Mouse (Mus musculus): ENCODE measurements at regions not wholly inside any gene's neighbourhood (a gene's known extent, or its start where the extent isn't known, plus 50 kb on each side); places are given as distances from the start of the nearest gene placed in this dataset.

DNA sequence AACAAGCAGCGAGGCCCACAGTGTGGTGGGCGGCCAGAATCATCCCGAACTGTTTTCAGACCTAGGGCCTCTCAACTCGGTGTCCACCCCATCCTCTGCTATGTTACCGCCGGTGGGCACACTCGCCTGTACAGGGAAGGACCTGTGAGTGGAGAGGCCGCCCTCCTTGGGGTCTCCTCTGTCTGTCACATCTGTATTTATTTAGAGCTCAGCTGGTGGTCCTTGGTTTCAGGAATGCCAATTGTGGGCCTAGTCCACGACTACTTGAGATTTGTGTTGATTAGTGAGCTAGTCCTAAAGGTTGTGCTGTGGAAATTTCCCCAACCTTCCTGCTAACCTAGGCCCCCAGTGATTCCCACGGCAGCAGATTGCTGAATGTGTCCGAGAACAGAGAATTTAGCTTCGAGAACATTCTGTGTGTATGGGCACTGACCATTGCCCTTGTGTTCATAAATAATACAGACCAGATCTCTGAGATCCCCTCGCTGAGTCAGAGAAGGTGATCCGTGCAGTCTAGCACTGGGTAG lies 113.1 kb upstream of the Six2 start:
- Histone ChIP-seq H3K36me3 (ENCODE audit: control insufficient read depth, insufficient read depth, low read length) (no peaks in the 10 kb centered on the region), H3K27me3 (ENCODE audit: control insufficient read depth, insufficient read depth, low read length) (peaks cover 42% of the 10 kb centered on the region), H3K4me3 (ENCODE audit: low read length) (peak overlapping the region; percentile 41; the same call in 1 of the 2 replicates), H3K4me2 (replicated peaks; ENCODE audit: low read depth, low read length) (peak overlapping the region; percentile 72), H3K4me1 (ENCODE audit: control insufficient read depth, insufficient read depth, low read length) (peaks cover 4% of the 10 kb centered on the region; the same call in 1 of the 2 replicates), H3K9me3 (ENCODE audit: control insufficient read depth, low read length) (no peaks in the 10 kb centered on the region), H3K9ac (ENCODE audit: low read depth, low read length) (peak overlapping the region; percentile 62; the same call in 1 of the 2 replicates), H3K27ac (ENCODE audit: low read depth, low read length) (peak overlapping the region; percentile 73)
- ATAC-seq (ENCODE audit: low FRiP score, low TSS enrichment): peak; percentile 21; the same call in 1 of the 2 replicates
- WGBS: 30% methylated on average over 14 of the region's 14 CpGs

DNA sequence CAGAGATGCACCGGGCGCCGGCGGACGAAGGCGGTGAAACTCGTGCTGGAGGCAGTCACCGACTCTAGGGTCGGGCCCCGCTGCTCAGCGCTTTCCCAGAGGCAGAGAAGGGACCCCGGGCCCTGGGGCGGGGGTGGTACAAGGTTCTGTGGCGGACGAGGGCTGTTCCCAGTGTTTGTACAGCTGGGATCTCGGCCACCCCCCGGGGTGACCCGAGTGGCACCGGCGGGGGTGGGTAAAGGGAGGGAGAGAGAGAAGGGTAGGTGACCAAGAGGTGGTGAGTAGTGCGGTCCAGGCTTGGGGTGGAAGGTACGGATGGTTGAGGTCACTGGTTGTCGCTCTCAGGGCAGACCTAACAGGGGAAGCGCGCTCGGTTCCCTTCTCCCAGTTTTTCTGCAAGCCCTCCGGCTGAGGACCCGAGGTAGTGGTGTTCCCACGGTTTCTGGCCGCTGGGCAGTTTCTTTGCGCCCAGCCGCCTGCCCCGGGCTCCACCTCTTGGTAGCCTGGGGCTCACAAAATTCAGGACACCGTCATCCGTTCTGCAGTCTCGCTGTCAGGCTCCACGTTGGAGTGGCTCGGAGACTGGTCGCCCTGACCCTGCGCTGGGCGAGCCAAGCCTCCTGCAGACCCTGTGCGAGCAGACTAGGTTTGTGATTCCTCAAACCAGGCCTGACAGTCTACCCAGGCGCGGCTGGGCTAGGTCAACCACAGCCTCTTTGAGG lies 112.4 kb upstream of the Six2 start:
- peaks cover 4% of the 10 kb centered on the region; the same call in 1 of the 2 replicates for H3K4me1 ChIP-seq (ENCODE audit: control insufficient read depth, insufficient read depth, low read length)
- H3K4me3 ChIP-seq (ENCODE audit: low read length): peak overlapping the region; percentile 41
- ATAC-seq (ENCODE audit: low FRiP score, low TSS enrichment): peak; percentile 87
- H3K4me2 ChIP-seq (replicated peaks; ENCODE audit: low read depth, low read length): peak overlapping the region; percentile 72
- H3K36me3 ChIP-seq (ENCODE audit: control insufficient read depth, insufficient read depth, low read length): no peaks in the 10 kb centered on the region
- WGBS: under 1% methylated on average over 44 of the region's 44 CpGs
- H3K9ac ChIP-seq (ENCODE audit: low read depth, low read length): peak overlapping the region; percentile 62
- no peaks in the 10 kb centered on the region for H3K9me3 ChIP-seq (ENCODE audit: control insufficient read depth, low read length)
- H3K27me3 ChIP-seq (ENCODE audit: control insufficient read depth, insufficient read depth, low read length): peaks cover 43% of the 10 kb centered on the region
- H3K27ac ChIP-seq (ENCODE audit: low read depth, low read length): peak overlapping the region; percentile 73

DNA sequence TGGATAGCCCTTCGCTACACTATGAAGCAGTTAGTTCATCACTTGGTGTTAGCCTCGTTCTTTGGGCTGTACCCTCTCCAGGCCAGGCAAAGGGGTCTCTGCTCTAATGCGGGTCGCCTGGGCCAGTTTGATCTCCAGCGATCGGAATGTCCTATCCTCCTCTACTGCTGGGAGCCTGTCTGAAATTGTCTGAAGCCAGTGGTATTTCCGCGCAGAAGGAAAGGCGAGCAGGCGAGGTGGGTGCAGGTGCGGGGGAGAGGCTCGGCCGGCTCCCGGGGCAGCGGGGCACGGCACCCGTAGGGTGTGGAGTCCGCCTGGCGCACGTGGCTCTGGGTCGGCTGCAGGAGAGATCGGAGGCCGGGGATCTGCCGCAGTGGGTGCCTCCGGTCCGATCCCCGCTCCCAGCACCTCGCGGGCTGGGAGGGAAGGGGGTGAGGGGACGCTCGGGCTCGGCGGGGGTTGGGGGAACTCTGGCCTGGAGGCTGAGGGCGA lies 111.8 kb upstream of the Six2 start:
- no peaks in the 10 kb centered on the region for H3K9me3 ChIP-seq (ENCODE audit: control insufficient read depth, low read length)
- H3K27ac ChIP-seq (ENCODE audit: low read depth, low read length): peak overlapping the region; percentile 73
- peak; percentile 49 for ATAC-seq (ENCODE audit: low FRiP score, low TSS enrichment)
- peak overlapping the region; percentile 72 for H3K4me2 ChIP-seq (replicated peaks; ENCODE audit: low read depth, low read length)
- H3K4me1 ChIP-seq (ENCODE audit: control insufficient read depth, insufficient read depth, low read length): peaks cover 4% of the 10 kb centered on the region; the same call in 1 of the 2 replicates
- under 1% methylated on average over 24 of the region's 34 CpGs for WGBS
- peak overlapping the region; percentile 41 for H3K4me3 ChIP-seq (ENCODE audit: low read length)
- no peaks in the 10 kb centered on the region for H3K36me3 ChIP-seq (ENCODE audit: control insufficient read depth, insufficient read depth, low read length)
- H3K27me3 ChIP-seq (ENCODE audit: control insufficient read depth, insufficient read depth, low read length): peaks cover 41% of the 10 kb centered on the region
- H3K9ac ChIP-seq (ENCODE audit: low read depth, low read length): peak overlapping the region; percentile 62

DNA sequence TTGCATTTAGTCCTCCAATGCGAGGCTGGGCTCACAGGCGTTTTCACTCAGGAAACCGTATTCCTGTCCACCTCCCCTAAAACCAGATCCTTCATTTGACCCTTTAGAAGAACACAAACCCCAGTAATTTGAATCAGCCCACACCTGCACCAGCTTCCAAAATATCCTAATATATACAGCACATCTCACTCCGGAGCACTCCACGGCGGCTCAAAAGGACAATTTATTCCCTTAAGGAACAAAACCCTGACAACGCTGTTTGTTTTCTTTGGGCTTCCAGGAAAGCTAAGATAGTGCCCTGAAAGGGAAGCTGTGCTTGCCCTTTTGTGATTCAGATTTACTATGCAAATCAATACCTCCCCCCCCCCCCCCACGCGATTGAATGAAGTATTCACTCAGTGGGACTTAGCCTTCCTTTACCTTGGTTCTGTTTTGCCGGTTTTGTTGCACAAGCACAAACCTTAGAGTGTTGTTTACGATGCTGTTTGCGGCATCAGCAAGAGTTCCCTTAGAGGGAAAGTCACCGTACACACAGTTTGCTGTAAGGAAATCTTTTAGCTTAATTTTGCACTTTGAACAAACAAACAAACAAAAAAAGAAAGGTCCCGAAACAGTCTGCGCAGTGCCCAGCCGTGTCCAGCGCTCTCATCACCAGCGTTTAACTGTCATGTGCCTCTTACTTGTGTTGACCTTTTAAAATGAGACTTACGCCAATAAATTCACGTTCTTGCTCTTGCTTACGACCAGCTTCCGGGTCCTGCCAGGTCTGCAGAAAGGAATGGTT lies 111.2 kb upstream of the Six2 start:
- H3K4me3 ChIP-seq (ENCODE audit: low read length): peak overlapping the region; percentile 41
- peak overlapping the region; percentile 72 for H3K4me2 ChIP-seq (replicated peaks; ENCODE audit: low read depth, low read length)
- peaks cover 41% of the 10 kb centered on the region for H3K27me3 ChIP-seq (ENCODE audit: control insufficient read depth, insufficient read depth, low read length)
- peak; percentile 63 for ATAC-seq (ENCODE audit: low FRiP score, low TSS enrichment)
- 2% methylated on average over 22 of the region's 22 CpGs for WGBS
- no peaks in the 10 kb centered on the region for H3K36me3 ChIP-seq (ENCODE audit: control insufficient read depth, insufficient read depth, low read length)
- no peaks in the 10 kb centered on the region for H3K9me3 ChIP-seq (ENCODE audit: control insufficient read depth, low read length)
- H3K27ac ChIP-seq (ENCODE audit: low read depth, low read length): peak overlapping the region; percentile 73
- H3K9ac ChIP-seq (ENCODE audit: low read depth, low read length): peak overlapping the region; percentile 62
- H3K4me1 ChIP-seq (ENCODE audit: control insufficient read depth, insufficient read depth, low read length): peaks cover 4% of the 10 kb centered on the region; the same call in 1 of the 2 replicates

DNA sequence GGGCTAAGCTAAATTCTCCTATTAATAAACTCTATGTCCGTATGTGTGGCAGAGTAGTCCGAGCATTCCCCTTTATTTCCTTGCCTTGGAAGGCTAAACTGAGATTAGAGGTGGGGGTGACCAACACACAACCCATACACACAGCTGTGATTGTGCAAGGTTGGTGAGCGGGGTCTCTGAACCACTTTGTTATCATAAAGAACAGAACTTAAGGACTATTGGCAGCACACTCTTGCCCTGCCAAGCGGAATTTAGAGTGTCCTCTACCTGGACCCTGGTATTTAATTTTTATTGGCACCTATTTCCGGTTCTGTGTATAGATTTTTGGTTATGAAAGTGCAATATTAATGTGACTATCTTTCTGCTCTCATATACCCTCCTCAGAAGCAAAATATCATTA lies 109.7 kb upstream of the Six2 start:
- Histone ChIP-seq H3K4me1 (ENCODE audit: control insufficient read depth, insufficient read depth, low read length) (peaks cover 4% of the 10 kb centered on the region; the same call in 1 of the 2 replicates), H3K36me3 (ENCODE audit: control insufficient read depth, insufficient read depth, low read length) (no peaks in the 10 kb centered on the region), H3K27ac (ENCODE audit: low read depth, low read length) (no peak overlapping the region), H3K9ac (ENCODE audit: low read depth, low read length) (no peak overlapping the region), H3K4me3 (ENCODE audit: low read length) (0 out of 2 replicates have a peak overlapping the region, but pooled peaks have one; percentile 3), H3K9me3 (ENCODE audit: control insufficient read depth, low read length) (no peaks in the 10 kb centered on the region), H3K27me3 (ENCODE audit: control insufficient read depth, insufficient read depth, low read length) (peaks cover 41% of the 10 kb centered on the region), H3K4me2 (replicated peaks; ENCODE audit: low read depth, low read length) (peak overlapping the region; percentile 6; the same call in 1 of the 2 replicates)
- no peak for ATAC-seq (ENCODE audit: low FRiP score, low TSS enrichment)
- 52% methylated on average over 5 of the region's 5 CpGs for whole genome bisulfite sequencing

- Histone ChIP-seq H3K9me3 (ENCODE audit: control insufficient read depth, low read length) (no peaks in the 10 kb centered on the region), H3K36me3 (ENCODE audit: control insufficient read depth, insufficient read depth, low read length) (no peaks in the 10 kb centered on the region), H3K27me3 (ENCODE audit: control insufficient read depth, insufficient read depth, low read length) (peaks cover 33% of the 10 kb centered on the region), H3K4me2 (replicated peaks; ENCODE audit: low read depth, low read length) (no peak overlapping the region), H3K4me3 (ENCODE audit: low read length) (no peak overlapping the region), H3K4me1 (ENCODE audit: control insufficient read depth, insufficient read depth, low read length) (peaks cover 2% of the 10 kb centered on the region; the same call in 1 of the 2 replicates), H3K27ac (ENCODE audit: low read depth, low read length) (no peak overlapping the region), H3K9ac (ENCODE audit: low read depth, low read length) (no peak overlapping the region)
- WGBS: 50% methylated on average over 5 of the region's 5 CpGs
- ATAC-seq (ENCODE audit: low FRiP score, low TSS enrichment): no peak
Measured at GRCm38 (mm10) chr17:85795820-85796219, 107.7 kb upstream of the Six2 start.

GRCm38 (mm10) chr17:85785625-85786294 lies 97.7 kb upstream of the Six2 start:
- Histone ChIP-seq H3K9ac (ENCODE audit: low read depth, low read length) (no peak overlapping the region), H3K27me3 (ENCODE audit: control insufficient read depth, insufficient read depth, low read length) (no peaks in the 10 kb centered on the region), H3K9me3 (ENCODE audit: control insufficient read depth, low read length) (no peaks in the 10 kb centered on the region), H3K4me2 (replicated peaks; ENCODE audit: low read depth, low read length) (no peak overlapping the region), H3K4me3 (ENCODE audit: low read length) (no peak overlapping the region), H3K36me3 (ENCODE audit: control insufficient read depth, insufficient read depth, low read length) (no peaks in the 10 kb centered on the region), H3K27ac (ENCODE audit: low read depth, low read length) (no peak overlapping the region), H3K4me1 (ENCODE audit: control insufficient read depth, insufficient read depth, low read length) (peaks cover 8% of the 10 kb centered on the region; the same call in 1 of the 2 replicates)
- 30% methylated on average over 13 of the region's 13 CpGs for WGBS
- ATAC-seq (ENCODE audit: low FRiP score, low TSS enrichment): no peak

GRCm38 (mm10) chr17:85780477-85780876 lies 92.4 kb upstream of the Six2 start:
- Histone ChIP-seq H3K4me2 (replicated peaks; ENCODE audit: low read depth, low read length) (no peak overlapping the region), H3K27ac (ENCODE audit: low read depth, low read length) (no peak overlapping the region), H3K27me3 (ENCODE audit: control insufficient read depth, insufficient read depth, low read length) (no peaks in the 10 kb centered on the region), H3K9ac (ENCODE audit: low read depth, low read length) (no peak overlapping the region), H3K4me1 (ENCODE audit: control insufficient read depth, insufficient read depth, low read length) (peaks cover 3% of the 10 kb centered on the region; the same call in 1 of the 2 replicates), H3K4me3 (ENCODE audit: low read length) (no peak overlapping the region), H3K36me3 (ENCODE audit: control insufficient read depth, insufficient read depth, low read length) (no peaks in the 10 kb centered on the region), H3K9me3 (ENCODE audit: control insufficient read depth, low read length) (no peaks in the 10 kb centered on the region)
- ATAC-seq (ENCODE audit: low FRiP score, low TSS enrichment): no peak
- 93% methylated on average over 10 of the region's 10 CpGs for WGBS

All from kidney, embryonic 14.5 days (tissue).